Mouse (Mus musculus) embryo, embryonic 11 days (tissue): ENCODE data around the gene Rbpms2.
"Not testable (repeated sequence)": the region's sequence is repeated elsewhere in the genome, so short reads cannot be mapped to it uniquely, and the experiment has no call there.

Experiments used
- DNase-seq: peaks from one replicate; pipeline ENCODE4 v3.0.0-alpha.2; 2015

The Rbpms2 gene

GRCm38 (mm10) chr9:65621196-65621595 is 8.3 kb upstream of the Rbpms2 start:
- DNase-seq: no peak

GRCm38 (mm10) chr9:65621666-65622065 is 7.8 kb upstream of the Rbpms2 start:
- DNase-seq: no peak

- no peak for DNase-seq
Measured at GRCm38 (mm10) chr9:65622826-65623225, 6.6 kb upstream of the Rbpms2 start.

GRCm38 (mm10) chr9:65624266-65624665 is 5.2 kb upstream of the Rbpms2 start:
- no peak for DNase-seq

- peak; percentile 80 for DNase-seq
Measured at GRCm38 (mm10) chr9:65629767-65630630, 551 bp downstream of the Rbpms2 start.

GRCm38 (mm10) chr9:65630631-65631353 is 1.3 kb downstream of the Rbpms2 start:
- peak; percentile 71 for DNase-seq

GRCm38 (mm10) chr9:65631354-65632021 is 2.0 kb downstream of the Rbpms2 start:
- peak; percentile 8 for DNase-seq

- DNase-seq: no peak
Measured at GRCm38 (mm10) chr9:65635766-65636165, 6.3 kb downstream of the Rbpms2 start.

- no peak for DNase-seq
Measured at GRCm38 (mm10) chr9:65636926-65637325, 7.5 kb downstream of the Rbpms2 start.

GRCm38 (mm10) chr9:65639065-65639464 is 9.6 kb downstream of the Rbpms2 start:
- DNase-seq: no peak

GRCm38 (mm10) chr9:65640838-65641410 is 11.5 kb downstream of the Rbpms2 start:
- peak; percentile 79 for DNase-seq

- DNase-seq: peak; percentile 22
Measured at GRCm38 (mm10) chr9:65641446-65642052, 12.1 kb downstream of the Rbpms2 start.

GRCm38 (mm10) chr9:65642546-65642945 is 13.1 kb downstream of the Rbpms2 start:
- DNase-seq: no peak

- no peak for DNase-seq
Measured at GRCm38 (mm10) chr9:65644960-65645359, 15.5 kb downstream of the Rbpms2 start.

GRCm38 (mm10) chr9:65645984-65646383 is 16.5 kb downstream of the Rbpms2 start:
- DNase-seq: no peak

GRCm38 (mm10) chr9:65646782-65647181 is 17.3 kb downstream of the Rbpms2 start:
- DNase-seq: no peak

GRCm38 (mm10) chr9:65648730-65649129 is 19.3 kb downstream of the Rbpms2 start:
- DNase-seq: no peak

- no peak for DNase-seq
Measured at GRCm38 (mm10) chr9:65649997-65650396, 20.5 kb downstream of the Rbpms2 start.

GRCm38 (mm10) chr9:65651957-65652356 is 22.5 kb downstream of the Rbpms2 start:
- DNase-seq: not testable (repeated sequence)

GRCm38 (mm10) chr9:65653741-65654140 is 24.3 kb downstream of the Rbpms2 start:
- no peak for DNase-seq

- DNase-seq: no peak
Measured at GRCm38 (mm10) chr9:65654700-65655237, 25.3 kb downstream of the Rbpms2 start.

- no peak for DNase-seq
Measured at GRCm38 (mm10) chr9:65655540-65655939, 26.1 kb downstream of the Rbpms2 start.
